Mouse (Mus musculus) intestine, embryonic 14.5 days (tissue): ENCODE results near the gene Unkl. TPM values are rescaled to one million over a fixed set of nuclear protein-coding genes. Genes with fewer than 3 reads are reported as not detected.
A peak's percentile ranks its signal among the peaks of the same experiment; 100 is the strongest.

ENCODE experiments used
- ATAC-seq: fragments of 200-750 bp; cut with Nextera tagmentation; replicated peaks from 2 replicates; pipeline ENCODE4 v1.8.0; 2017; ENCODE audit warnings: low read depth, moderate number of reproducible peaks, moderate TSS enrichment, moderate library complexity; ENCODE audit not compliant: low FRiP score, low TSS enrichment
- DNase-seq: peaks from one replicate; pipeline ENCODE4 v3.0.0-alpha.2; 2018; ENCODE audit warnings: low spot score
- H3K27ac ChIP-seq: fragments of 300-500 bp; sonication (generic); 2 replicates; pipeline ENCODE4 v1.5.1; 2014; ENCODE audit warnings: low read depth, mild to moderate bottlenecking, control low read depth
- H3K27me3 ChIP-seq: fragments of 300-500 bp; sonication (generic); replicated peaks from 2 replicates; pipeline ENCODE4 v1.6.1; 2014; ENCODE audit warnings: low read length, control low read depth; ENCODE audit not compliant: control insufficient read depth, insufficient read depth
- H3K36me3 ChIP-seq: fragments of 300-500 bp; sonication (generic); 2 replicates; pipeline ENCODE4 v1.6.1; 2014; ENCODE audit warnings: low read length, control low read depth; ENCODE audit not compliant: control insufficient read depth, insufficient read depth
- H3K4me1 ChIP-seq: fragments of 300-500 bp; sonication (generic); replicated peaks from 2 replicates; pipeline ENCODE4 v1.6.1; 2014; ENCODE audit warnings: low read length, control low read depth, mixed read lengths; ENCODE audit not compliant: control insufficient read depth, insufficient read depth
- H3K4me2 ChIP-seq: fragments of 300-500 bp; sonication (generic); 2 replicates; pipeline ENCODE4 v1.6.1; 2014; ENCODE audit warnings: low read length
- H3K4me3 ChIP-seq: fragments of 300-500 bp; sonication (generic); 2 replicates; pipeline ENCODE4 v1.5.1; 2014; ENCODE audit warnings: low read depth, low read length, control low read depth, mixed read lengths
- H3K9ac ChIP-seq: fragments of 300-500 bp; sonication (generic); 2 replicates; pipeline ENCODE4 v1.6.1; 2014; ENCODE audit warnings: mild to moderate bottlenecking, low read length
- H3K9me3 ChIP-seq: fragments of 300-500 bp; sonication (generic); 2 replicates; pipeline ENCODE4 v1.6.1; 2016; ENCODE audit warnings: low read length, control low read depth; ENCODE audit not compliant: control insufficient read depth
- WGBS: fragments of 180-500 bp; shearing (Covaris S2); extraction: QIAGEN DNeasy Blood & Tissue Kit; methylation state at CpG from one replicate; pipeline ENCODE4 v1.1.7; 2014; 5-methylcytosine and 5-hydroxymethylcytosine counted together
- microRNA-seq: library from miRNA; unstranded; fragments of <30 nt; microRNA quantifications from one replicate; pipeline ENCODE4, GENCODE M21; 2016
- polyA plus RNA-seq: library from polyadenylated mRNA; unstranded; fragments of >200 nt; fragmentation: Nextera tagmentation; extraction: Ambion mirVana; gene quantifications from 2 replicates; pipeline ENCODE4 v1.2.1, GENCODE M21; 2014

Unkl gene
- polyA plus RNA-seq, 1 experiment from 2014 or later: 4.8 TPM

- 83% methylated on average over 9 of the region's 9 CpGs for WGBS
- Histone ChIP-seq H3K36me3 (peaks cover 6% of the 10 kb centered on the region; the same call in 1 of the 2 replicates), H3K9me3 (no peaks in the 10 kb centered on the region), H3K27ac (peak within 1 kb of the TSS; percentile 98), H3K4me3 (peak within 1 kb of the TSS; percentile 86), H3K4me2 (peak within 1 kb of the TSS; percentile 42), H3K27me3 (no peaks in the 10 kb centered on the region), H3K9ac (peak within 1 kb of the TSS; percentile 99), H3K4me1 (peaks cover 20% of the 10 kb centered on the region)
- no peak for DNase-seq
- ATAC-seq: no peak
These were observed 86.6 kb downstream of the Unkl start, which contains the start of gene Ube2i for GRCm38 (mm10) chr17:25274571-25275346. Ube2i (minus strand) TSS chr17:25274622.

GRCm38 (mm10) chr17:25275833-25276232 is 87.6 kb downstream of the Unkl start:
- DNase-seq (no peak), ATAC-seq (no peak)
- Histone ChIP-seq H3K4me1 (peaks cover 19% of the 10 kb centered on the region), H3K4me3 (no peak overlapping the region), H3K4me2 (no peak overlapping the region), H3K9me3 (no peaks in the 10 kb centered on the region), H3K27me3 (no peaks in the 10 kb centered on the region), H3K9ac (no peak overlapping the region), H3K27ac (no peak overlapping the region), H3K36me3 (no peaks in the 10 kb centered on the region)
- 96% methylated on average over 3 of the region's 3 CpGs for WGBS

DNA sequence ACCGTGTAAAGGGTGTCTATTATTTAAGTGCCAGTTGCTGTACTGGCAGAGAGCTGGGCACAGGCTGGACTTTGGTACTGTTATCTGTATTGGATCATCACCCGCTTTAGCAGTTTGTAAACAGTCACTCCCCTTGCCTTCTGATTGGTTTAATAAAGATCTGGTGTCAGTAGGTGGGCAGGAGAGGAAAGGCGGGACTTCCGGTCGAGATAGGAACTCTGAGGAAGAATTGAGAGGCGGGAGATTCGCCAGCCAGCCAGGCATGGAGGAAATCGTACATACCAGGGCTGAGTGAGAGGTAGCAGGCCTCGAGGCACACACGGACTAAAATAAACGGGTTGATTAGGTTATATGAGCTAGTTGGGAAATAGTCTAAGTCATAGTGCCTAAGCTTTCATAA is 93.9 kb downstream of the Unkl start:
- Histone ChIP-seq H3K4me2 (no peak overlapping the region), H3K9me3 (no peaks in the 10 kb centered on the region), H3K4me3 (no peak overlapping the region), H3K27ac (no peak overlapping the region), H3K4me1 (no peaks in the 10 kb centered on the region), H3K9ac (no peak overlapping the region), H3K36me3 (no peaks in the 10 kb centered on the region), H3K27me3 (no peaks in the 10 kb centered on the region)
- 40% methylated on average over 11 of the region's 11 CpGs for WGBS
- ATAC-seq (no peak), DNase-seq (no peak)

Small RNAs within 50 kb of the gene (microRNA-seq; reads per million reads assigned to microRNA genes)
- 2.0 reads per million, percentile 22 among the genes with 10 or more reads in this experiment for gene Mir3547

Other genes with a start within 250 kb of the Unkl start
- 125 and 143 TPM in 2 replicates for gene Jpt2, start 227.7 kb upstream of the Unkl start, polyA plus RNA-seq
- 7.1 and 8.8 TPM in 2 replicates for gene Cramp1l, start 172.6 kb upstream of the Unkl start, polyA plus RNA-seq
- gene Ift140, start 172.3 kb upstream of the Unkl start, polyA plus RNA-seq: 16.3 and 16.9 TPM in 2 replicates
- gene Tmem204, start 104.8 kb upstream of the Unkl start, polyA plus RNA-seq: 23.5 and 24.2 TPM in 2 replicates
- 36.7 and 42.3 TPM in 2 replicates for gene Telo2, start 72.4 kb upstream of the Unkl start, polyA plus RNA-seq
- not detected in 2 replicates for gene Ptx4, start 67.6 kb upstream of the Unkl start, polyA plus RNA-seq
- 20.0 and 22.0 TPM in 2 replicates for gene Clcn7, start 55.0 kb upstream of the Unkl start, polyA plus RNA-seq
- gene Ccdc154, start 25.9 kb upstream of the Unkl start, polyA plus RNA-seq: 0.07 TPM in 2 replicates
- gene Gm38655, start 12.9 kb upstream of the Unkl start, polyA plus RNA-seq: 0.41 and 0.47 TPM in 2 replicates
- 36.9 and 37.1 TPM in 2 replicates for gene BC003965, start 3.8 kb upstream of the Unkl start, polyA plus RNA-seq
- gene Gnptg, start 51.7 kb downstream of the Unkl start, polyA plus RNA-seq: 36.4 and 41.8 TPM in 2 replicates
- gene Tsr3, start 51.8 kb downstream of the Unkl start, polyA plus RNA-seq: 45.1 and 47.4 TPM in 2 replicates
- 2.9 and 4.0 TPM in 2 replicates for gene Baiap3, start 68.0 kb downstream of the Unkl start, polyA plus RNA-seq
- 579 and 640 TPM in 2 replicates for gene Ube2i, start 86.2 kb downstream of the Unkl start, polyA plus RNA-seq
- 0.39 TPM in 1 of 2 replicates, not detected in the other for gene Prss34, start 110.0 kb downstream of the Unkl start, polyA plus RNA-seq
- gene Prss28, start 120.2 kb downstream of the Unkl start, polyA plus RNA-seq: not detected in 2 replicates
- gene Prss29, start 130.3 kb downstream of the Unkl start, polyA plus RNA-seq: not detected in 2 replicates
- not detected in 2 replicates for gene Tpsab1, start 157.2 kb downstream of the Unkl start, polyA plus RNA-seq
- 0.66 and 0.89 TPM in 2 replicates for gene Tpsb2, start 177.9 kb downstream of the Unkl start, polyA plus RNA-seq
- gene Tpsg1, start 180.9 kb downstream of the Unkl start, polyA plus RNA-seq: 2.1 and 6.3 TPM in 2 replicates
- gene Cacna1h, start 245.4 kb downstream of the Unkl start, polyA plus RNA-seq: 6.6 and 7.0 TPM in 2 replicates